Mouse (Mus musculus) neural tube, embryonic 15.5 days (tissue): ENCODE data around the gene Ryk. TPM values are rescaled to one million over a fixed set of nuclear protein-coding genes. Genes with fewer than 3 reads are reported as not detected.

Experiments used
- ATAC-seq: fragments of 200-750 bp; cut with Nextera tagmentation; 2 replicates; pipeline ENCODE4 v1.8.0; 2017; ENCODE audit warnings: mild to moderate bottlenecking, moderate TSS enrichment, moderate library complexity; ENCODE audit not compliant: low FRiP score
- H3K27ac ChIP-seq: fragments of 300-500 bp; sonication (generic); replicated peaks from 2 replicates; pipeline ENCODE4 v1.5.1; 2015; ENCODE audit warnings: mild to moderate bottlenecking, inconsistent platforms
- H3K27me3 ChIP-seq: fragments of 300-500 bp; sonication (generic); replicated peaks from 2 replicates; pipeline ENCODE4 v1.6.1; 2015; ENCODE audit warnings: inconsistent platforms
- H3K36me3 ChIP-seq: fragments of 300-500 bp; sonication (generic); 2 replicates; pipeline ENCODE4 v1.6.1; 2015; ENCODE audit warnings: inconsistent platforms
- H3K4me1 ChIP-seq: fragments of 300-500 bp; sonication (generic); 2 replicates; pipeline ENCODE4 v1.6.1; 2015; ENCODE audit warnings: inconsistent platforms
- H3K4me2 ChIP-seq: fragments of 300-500 bp; sonication (generic); 2 replicates; pipeline ENCODE4 v1.6.1; 2015; ENCODE audit warnings: inconsistent platforms, mild to moderate bottlenecking, moderate library complexity
- H3K4me3 ChIP-seq: fragments of 300-500 bp; sonication (generic); replicated peaks from 2 replicates; pipeline ENCODE4 v1.5.1; 2015; ENCODE audit warnings: mild to moderate bottlenecking, inconsistent platforms
- H3K9ac ChIP-seq: fragments of 300-500 bp; sonication (generic); replicated peaks from 2 replicates; pipeline ENCODE4 v1.6.1; 2015; ENCODE audit warnings: mild to moderate bottlenecking, inconsistent platforms
- H3K9me3 ChIP-seq: fragments of 300-500 bp; sonication (generic); replicated peaks from 2 replicates; pipeline ENCODE4 v1.6.1; 2016; ENCODE audit warnings: inconsistent platforms
- WGBS: fragments of 180-500 bp; shearing (Covaris S2); methylation state at CpG from one replicate; pipeline ENCODE4 v1.1.7; 2015; ENCODE audit warnings: mixed read lengths; 5-methylcytosine and 5-hydroxymethylcytosine counted together
- polyA plus RNA-seq: library from polyadenylated mRNA; unstranded; fragments of >200 nt; fragmentation: Nextera tagmentation; extraction: Ambion mirVana; gene quantifications from 2 replicates; pipeline ENCODE4 v1.2.1, GENCODE M21; 2015

The Ryk gene
- polyA plus RNA-seq, 1 experiment from 2014 or later = 9.7 TPM

DNA sequence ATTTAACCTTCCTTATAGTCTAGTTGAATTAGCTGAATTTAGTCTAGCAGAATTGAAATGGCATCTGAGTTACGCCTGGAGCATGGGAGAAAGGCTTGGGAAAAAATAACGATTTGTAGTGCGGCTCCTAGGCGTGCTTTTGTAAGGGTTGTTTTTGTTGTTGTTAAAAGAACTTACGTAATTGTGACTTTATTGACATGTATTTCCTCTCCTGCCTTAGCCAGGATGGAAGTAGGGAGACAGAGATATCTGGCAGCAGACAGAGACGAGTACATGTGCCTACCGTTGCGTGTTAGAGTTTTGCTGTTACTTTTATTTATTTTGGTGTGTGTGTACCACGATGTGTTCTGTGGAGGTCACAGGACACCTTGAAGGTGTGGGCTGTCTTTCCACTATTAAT, 1.6 kb downstream of the Ryk start:
- Histone ChIP-seq H3K27me3 (no peaks in the 10 kb centered on the region), H3K27ac (no peak overlapping the region), H3K4me1 (peaks cover 51% of the 10 kb centered on the region), H3K9me3 (no peaks in the 10 kb centered on the region), H3K9ac (no peak overlapping the region; the same call in 1 of the 2 replicates), H3K36me3 (no peaks in the 10 kb centered on the region), H3K4me2 (peak overlapping the region; percentile 76), H3K4me3 (peak overlapping the region; percentile 93)
- ATAC-seq = no peak
- WGBS = 48% methylated on average over 9 of the region's 9 CpGs

DNA sequence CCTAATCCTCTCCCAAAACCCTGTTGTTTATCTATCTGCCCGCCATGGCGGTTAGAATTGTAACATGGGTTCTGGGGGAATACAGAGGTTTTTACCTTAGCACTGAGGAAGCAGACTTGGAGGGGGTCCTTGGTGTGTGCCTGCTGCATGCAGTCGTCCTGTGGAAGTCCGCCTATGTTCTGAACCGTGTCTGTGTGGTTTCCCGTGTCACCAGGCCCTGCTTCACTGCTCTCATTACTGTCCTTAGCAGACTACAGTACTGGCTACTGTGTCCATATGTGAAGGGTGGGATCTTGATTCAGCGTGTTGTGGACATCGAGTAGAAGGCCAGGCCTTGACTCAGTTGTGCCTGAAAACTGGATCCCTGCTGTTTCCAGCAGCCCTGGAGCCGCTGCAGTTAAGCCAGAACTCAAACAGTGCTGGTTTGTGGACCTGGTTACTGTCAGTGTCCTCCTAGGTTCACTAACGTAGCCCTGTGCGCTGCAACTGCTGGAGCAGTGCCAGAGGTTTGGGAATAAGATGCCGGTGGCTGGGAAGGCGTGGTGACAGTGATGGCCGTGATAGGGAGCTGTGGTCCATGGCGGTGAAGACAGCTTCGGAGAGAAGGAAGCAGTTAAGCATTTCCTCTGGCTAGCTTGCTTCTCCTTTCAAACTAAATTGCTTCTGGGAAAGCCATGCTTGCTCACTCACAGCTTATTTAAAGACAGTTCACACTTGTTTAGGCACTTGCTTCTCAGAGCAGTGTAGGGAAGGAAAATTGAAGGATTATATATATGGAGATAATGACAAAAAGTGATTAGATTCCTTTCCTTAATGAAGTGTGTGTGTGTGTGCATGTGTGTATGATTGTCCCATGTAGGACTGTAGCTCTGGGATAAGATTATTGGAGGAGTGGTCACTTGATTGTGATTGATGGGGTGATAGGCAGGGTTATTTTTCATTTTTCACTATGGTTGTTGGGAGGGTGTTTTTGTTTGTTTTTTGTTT, 6.4 kb downstream of the Ryk start:
- H3K4me1 ChIP-seq = peaks cover 60% of the 10 kb centered on the region
- 31% methylated on average over 16 of the region's 16 CpGs for whole genome bisulfite sequencing
- no peak overlapping the region for H3K4me3 ChIP-seq
- no peaks in the 10 kb centered on the region for H3K27me3 ChIP-seq
- H3K4me2 ChIP-seq = 0 out of 2 replicates have a peak overlapping the region, but pooled peaks have one; percentile 25
- H3K9me3 ChIP-seq = no peaks in the 10 kb centered on the region
- H3K9ac ChIP-seq = 0 out of 2 replicates have a peak overlapping the region, but pooled peaks have one; percentile 12
- H3K27ac ChIP-seq = no peak overlapping the region
- no peaks in the 10 kb centered on the region for H3K36me3 ChIP-seq
- ATAC-seq = no peak; the same call in 1 of the 2 replicates

DNA sequence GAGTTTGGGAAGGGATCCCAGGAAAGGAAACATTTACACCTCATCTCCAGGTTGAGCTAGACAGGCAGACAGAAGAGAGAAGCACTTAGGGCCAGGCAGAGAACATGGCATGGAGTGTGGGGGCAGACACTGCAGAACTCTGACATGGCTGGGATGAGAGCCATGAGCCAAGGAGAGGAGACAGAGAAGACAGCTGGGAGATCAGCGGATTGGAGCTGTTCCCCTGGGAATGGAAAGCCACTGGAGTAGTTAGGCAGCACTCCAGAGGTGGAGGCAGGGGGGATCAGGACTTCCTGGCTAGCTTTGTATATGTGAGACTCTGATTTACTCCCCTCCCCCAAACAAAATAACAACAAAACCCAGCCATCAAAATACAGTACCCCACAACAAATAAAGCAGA, 7.1 kb downstream of the Ryk start:
- Histone ChIP-seq H3K9me3 (no peaks in the 10 kb centered on the region), H3K36me3 (no peaks in the 10 kb centered on the region), H3K27ac (no peak overlapping the region), H3K27me3 (no peaks in the 10 kb centered on the region), H3K4me2 (no peak overlapping the region), H3K4me3 (no peak overlapping the region), H3K4me1 (peaks cover 53% of the 10 kb centered on the region), H3K9ac (no peak overlapping the region)
- WGBS = 30% methylated on average over 1 of the region's 1 CpGs
- no peak for ATAC-seq

DNA sequence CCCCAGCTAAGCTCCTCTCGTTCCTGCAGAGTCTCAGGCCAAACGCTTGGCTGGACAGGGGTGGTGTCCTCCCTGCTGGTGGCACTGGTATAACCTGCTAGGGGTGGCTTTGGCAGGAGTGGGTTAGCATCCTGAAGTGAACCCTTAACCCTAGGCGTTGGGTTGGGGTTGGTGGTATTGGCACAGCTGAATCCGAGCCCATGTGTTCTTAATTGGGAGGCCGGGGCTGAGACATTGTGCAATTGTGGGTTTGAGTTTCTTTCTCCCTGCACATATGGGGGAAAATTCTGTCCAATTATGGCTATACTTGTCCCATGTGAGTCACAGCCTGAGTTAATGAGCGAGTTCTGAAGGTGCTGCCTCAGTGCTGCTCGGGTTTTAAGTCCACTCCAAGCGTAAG, 7.8 kb downstream of the Ryk start:
- H3K27me3 ChIP-seq = no peaks in the 10 kb centered on the region
- H3K4me3 ChIP-seq = no peak overlapping the region
- no peak overlapping the region for H3K4me2 ChIP-seq
- peaks cover 53% of the 10 kb centered on the region for H3K4me1 ChIP-seq
- WGBS = 58% methylated on average over 8 of the region's 8 CpGs
- ATAC-seq = no peak
- H3K27ac ChIP-seq = no peak overlapping the region
- H3K9ac ChIP-seq = no peak overlapping the region
- no peaks in the 10 kb centered on the region for H3K9me3 ChIP-seq
- H3K36me3 ChIP-seq = no peaks in the 10 kb centered on the region

DNA sequence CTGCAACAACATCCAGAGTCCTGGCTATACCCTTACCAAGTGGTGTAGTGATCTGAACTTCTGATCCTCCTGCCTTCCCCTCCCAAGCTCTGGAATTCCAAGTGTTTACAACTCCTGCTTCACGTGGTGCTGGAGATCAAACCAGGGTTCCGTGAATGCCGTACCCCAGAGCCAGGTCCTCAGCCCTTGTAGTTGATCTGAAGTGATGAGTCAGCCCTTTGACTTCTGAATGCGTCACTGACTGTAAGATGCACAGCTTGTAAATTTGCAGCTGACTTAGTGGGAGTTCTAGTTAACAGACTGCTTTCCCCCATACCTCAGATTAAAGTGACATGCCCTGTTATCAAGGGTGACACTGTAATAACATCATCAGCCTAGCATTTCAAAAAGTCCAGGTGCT, 8.9 kb downstream of the Ryk start:
- H3K27me3 ChIP-seq = no peaks in the 10 kb centered on the region
- no peak for ATAC-seq
- H3K9me3 ChIP-seq = no peaks in the 10 kb centered on the region

DNA sequence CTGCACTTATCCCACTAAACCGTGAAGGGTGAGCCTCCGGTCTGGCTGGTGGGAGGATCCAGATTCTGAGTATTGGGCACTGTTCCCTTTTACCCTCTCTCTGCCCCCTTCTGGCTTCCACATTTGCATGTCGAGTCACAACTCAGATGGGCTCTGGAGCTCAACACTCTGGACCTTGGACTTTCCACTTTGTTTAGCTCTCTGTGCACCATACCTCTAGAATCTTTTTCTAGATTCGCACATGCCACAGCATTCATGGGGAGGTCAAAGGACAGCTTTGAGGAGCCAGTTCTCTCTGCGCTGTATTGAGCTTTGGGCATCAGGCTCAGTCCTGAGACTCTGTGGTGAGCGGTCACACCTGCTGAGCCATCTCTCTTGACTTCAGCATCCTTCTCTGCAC, 11.1 kb downstream of the Ryk start:
- Histone ChIP-seq H3K36me3 (no peaks in the 10 kb centered on the region), H3K27ac (no peak overlapping the region), H3K4me1 (peaks cover 43% of the 10 kb centered on the region), H3K9ac (no peak overlapping the region), H3K4me3 (no peak overlapping the region), H3K4me2 (no peak overlapping the region), H3K9me3 (no peaks in the 10 kb centered on the region), H3K27me3 (no peaks in the 10 kb centered on the region)
- 78% methylated on average over 6 of the region's 6 CpGs for WGBS
- ATAC-seq = no peak

More for the DNA sequence above, 8.9 kb downstream of the Ryk start:
- no peak overlapping the region for H3K9ac ChIP-seq
- no peak overlapping the region for H3K27ac ChIP-seq
- peaks cover 61% of the 10 kb centered on the region for H3K4me1 ChIP-seq
- H3K36me3 ChIP-seq = no peaks in the 10 kb centered on the region
- H3K4me3 ChIP-seq = no peak overlapping the region
- whole genome bisulfite sequencing = 34% methylated on average over 4 of the region's 4 CpGs
- H3K4me2 ChIP-seq = no peak overlapping the region

DNA sequence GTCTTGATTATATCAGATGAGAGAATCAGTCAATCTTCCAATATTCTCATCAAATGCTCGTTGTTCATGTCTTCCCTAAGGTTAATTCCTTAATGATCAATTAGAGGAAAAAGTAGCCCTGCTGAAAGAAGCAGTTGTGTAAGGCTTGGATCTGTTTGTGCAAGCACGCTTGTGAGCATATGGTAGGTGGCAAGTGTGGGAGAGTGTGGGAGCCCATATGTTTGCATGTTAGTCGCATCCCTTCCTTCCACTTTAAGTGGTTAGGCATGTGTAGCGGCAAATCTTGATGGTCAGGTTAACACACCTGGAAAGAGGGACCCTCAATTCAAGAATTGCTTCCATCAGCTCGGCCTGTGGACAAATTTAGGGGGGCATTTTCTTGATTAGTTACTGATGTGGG, 11.6 kb downstream of the Ryk start:
- 91% methylated on average over 5 of the region's 5 CpGs for WGBS
- Histone ChIP-seq H3K9ac (no peak overlapping the region), H3K9me3 (no peaks in the 10 kb centered on the region), H3K27me3 (no peaks in the 10 kb centered on the region), H3K27ac (no peak overlapping the region), H3K36me3 (no peaks in the 10 kb centered on the region), H3K4me2 (no peak overlapping the region), H3K4me3 (no peak overlapping the region), H3K4me1 (peaks cover 38% of the 10 kb centered on the region)
- no peak for ATAC-seq

DNA sequence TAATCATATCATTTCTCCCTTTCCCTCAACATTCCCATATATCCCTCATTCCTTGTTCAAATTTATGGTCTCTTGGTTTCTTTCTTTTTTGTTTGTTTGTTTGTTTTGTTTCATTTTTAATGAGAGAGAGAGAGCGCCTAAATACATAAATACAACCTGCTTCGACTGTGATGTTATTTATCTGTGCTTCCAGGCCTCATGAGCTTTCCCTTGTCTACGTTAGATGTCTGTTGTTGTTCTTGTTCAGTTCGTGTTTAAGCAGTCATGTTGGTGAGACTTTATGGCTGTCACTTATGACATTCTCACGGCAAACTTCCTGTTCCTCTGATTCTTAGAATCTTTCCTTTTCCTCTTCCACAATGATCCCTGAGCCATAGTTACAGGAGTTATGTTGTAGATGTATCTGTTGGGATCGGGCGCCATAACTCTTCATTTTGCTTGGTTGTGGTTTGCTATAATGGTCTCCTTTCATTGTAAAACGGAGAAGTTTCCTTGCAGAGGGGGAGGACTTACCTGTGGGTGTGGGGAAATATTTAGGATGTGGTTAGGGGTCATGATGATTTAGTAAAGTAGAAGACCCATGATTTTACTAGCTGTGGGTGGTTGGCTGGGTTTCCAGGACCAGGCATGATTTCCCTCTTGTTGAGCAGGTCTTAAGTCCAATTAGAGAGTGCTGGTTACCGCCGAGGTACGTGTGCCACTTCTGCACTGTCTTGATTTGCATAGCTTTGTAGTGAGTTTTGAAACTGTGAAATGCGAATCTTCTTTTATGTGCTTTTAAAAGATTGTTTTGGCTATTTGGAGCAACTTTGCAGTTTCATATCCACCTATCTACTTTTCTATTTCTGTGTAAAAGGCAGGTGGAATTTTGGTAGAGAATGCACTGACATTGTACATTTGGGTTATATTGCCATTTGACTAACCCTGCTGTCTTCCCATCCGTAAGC, 17.6 kb downstream of the Ryk start:
- Histone ChIP-seq H3K27ac (no peak overlapping the region), H3K9me3 (no peaks in the 10 kb centered on the region), H3K9ac (no peak overlapping the region), H3K4me1 (peaks cover 16% of the 10 kb centered on the region), H3K36me3 (no peaks in the 10 kb centered on the region), H3K4me3 (no peak overlapping the region), H3K4me2 (no peak overlapping the region), H3K27me3 (no peaks in the 10 kb centered on the region)
- WGBS = 92% methylated on average over 13 of the region's 13 CpGs
- no peak for ATAC-seq

DNA sequence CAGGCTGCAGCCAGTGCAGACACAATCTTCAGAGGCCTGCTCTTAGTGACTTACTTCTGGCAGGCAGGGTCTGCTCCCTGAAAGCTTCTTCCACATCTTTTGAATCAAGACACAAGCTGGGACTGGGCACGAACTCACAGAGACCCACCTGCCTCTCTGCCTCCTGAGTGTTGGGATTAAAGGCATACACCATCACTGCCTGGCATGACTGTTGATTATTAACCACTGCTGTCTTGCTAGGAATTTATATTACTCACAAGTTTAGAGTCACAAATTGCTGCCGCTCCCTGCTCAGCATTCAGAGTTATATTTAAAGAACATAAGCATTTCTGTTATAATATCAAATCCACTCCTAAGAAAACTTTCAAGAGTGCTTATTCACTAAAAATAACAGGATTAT, 23.1 kb downstream of the Ryk start:
- ATAC-seq = no peak
- Histone ChIP-seq H3K27ac (0 out of 2 replicates have a peak overlapping the region, but pooled peaks have one; percentile 33), H3K36me3 (no peaks in the 10 kb centered on the region), H3K27me3 (no peaks in the 10 kb centered on the region), H3K4me3 (no peak overlapping the region), H3K4me2 (no peak overlapping the region), H3K4me1 (0 out of 2 replicates have a peak, but pooled peaks cover 22% of the 10 kb centered on the region), H3K9ac (no peak overlapping the region), H3K9me3 (no peaks in the 10 kb centered on the region)
- 90% methylated on average over 2 of the region's 2 CpGs for WGBS

DNA sequence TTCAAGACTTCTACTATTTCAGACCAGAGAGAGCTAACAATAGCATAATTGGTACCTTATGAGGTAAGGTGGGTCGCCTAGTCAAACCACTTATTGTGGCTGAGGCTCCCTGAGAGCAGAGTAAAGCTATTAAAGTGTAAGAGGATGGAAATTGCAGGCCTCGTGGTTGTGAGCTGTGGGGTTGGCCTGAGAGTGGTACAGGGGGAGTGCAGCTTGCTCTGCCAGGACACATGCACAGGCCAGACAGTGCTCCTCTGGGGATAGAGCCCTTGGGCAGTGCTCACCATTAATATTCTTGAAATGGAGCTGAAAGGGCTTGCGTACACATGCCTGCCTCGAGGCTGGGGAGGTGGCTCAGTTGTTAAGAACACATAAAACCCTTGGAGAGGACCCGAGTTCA, 23.6 kb downstream of the Ryk start:
- Histone ChIP-seq H3K4me2 (no peak overlapping the region), H3K9ac (no peak overlapping the region), H3K27ac (no peak overlapping the region), H3K27me3 (no peaks in the 10 kb centered on the region), H3K4me1 (0 out of 2 replicates have a peak, but pooled peaks cover 22% of the 10 kb centered on the region), H3K36me3 (no peaks in the 10 kb centered on the region), H3K4me3 (no peak overlapping the region), H3K9me3 (no peaks in the 10 kb centered on the region)
- WGBS = 81% methylated on average over 5 of the region's 5 CpGs
- no peak for ATAC-seq

DNA sequence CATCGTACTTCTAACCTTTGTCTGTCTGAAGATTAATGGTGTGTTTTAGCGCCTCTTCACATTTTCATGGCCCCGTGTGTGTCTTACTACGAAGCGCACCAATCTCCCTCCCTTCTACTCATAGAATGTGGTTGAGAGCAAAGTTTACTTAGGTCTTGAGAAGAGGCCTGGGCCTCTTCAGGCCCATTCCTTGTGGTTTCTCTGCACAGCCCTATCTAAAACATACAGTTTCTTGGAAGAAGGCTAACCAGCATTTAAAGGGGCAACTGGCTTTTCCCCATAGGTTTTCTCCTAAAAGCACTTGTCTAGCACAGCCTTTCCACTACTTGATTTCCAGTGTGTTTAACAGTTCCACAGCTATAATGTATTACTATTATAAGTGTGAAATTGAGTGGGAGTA, 24.7 kb downstream of the Ryk start:
- H3K9ac ChIP-seq = no peak overlapping the region
- WGBS = 39% methylated on average over 5 of the region's 5 CpGs
- no peaks in the 10 kb centered on the region for H3K36me3 ChIP-seq
- H3K4me2 ChIP-seq = no peak overlapping the region
- H3K4me3 ChIP-seq = no peak overlapping the region
- no peak for ATAC-seq
- H3K4me1 ChIP-seq = peaks cover 30% of the 10 kb centered on the region
- no peak overlapping the region for H3K27ac ChIP-seq
- no peaks in the 10 kb centered on the region for H3K9me3 ChIP-seq
- no peaks in the 10 kb centered on the region for H3K27me3 ChIP-seq
